Mouse (Mus musculus): Measurements from ENCODE around the gene Parp1. TPM values are rescaled to one million over a fixed set of nuclear protein-coding genes. Genes with fewer than 3 reads are reported as not detected.

The Parp1 gene
- total RNA-seq (2023) = 100 to 1,000 TPM; 284 to 292 TPM

DNA sequence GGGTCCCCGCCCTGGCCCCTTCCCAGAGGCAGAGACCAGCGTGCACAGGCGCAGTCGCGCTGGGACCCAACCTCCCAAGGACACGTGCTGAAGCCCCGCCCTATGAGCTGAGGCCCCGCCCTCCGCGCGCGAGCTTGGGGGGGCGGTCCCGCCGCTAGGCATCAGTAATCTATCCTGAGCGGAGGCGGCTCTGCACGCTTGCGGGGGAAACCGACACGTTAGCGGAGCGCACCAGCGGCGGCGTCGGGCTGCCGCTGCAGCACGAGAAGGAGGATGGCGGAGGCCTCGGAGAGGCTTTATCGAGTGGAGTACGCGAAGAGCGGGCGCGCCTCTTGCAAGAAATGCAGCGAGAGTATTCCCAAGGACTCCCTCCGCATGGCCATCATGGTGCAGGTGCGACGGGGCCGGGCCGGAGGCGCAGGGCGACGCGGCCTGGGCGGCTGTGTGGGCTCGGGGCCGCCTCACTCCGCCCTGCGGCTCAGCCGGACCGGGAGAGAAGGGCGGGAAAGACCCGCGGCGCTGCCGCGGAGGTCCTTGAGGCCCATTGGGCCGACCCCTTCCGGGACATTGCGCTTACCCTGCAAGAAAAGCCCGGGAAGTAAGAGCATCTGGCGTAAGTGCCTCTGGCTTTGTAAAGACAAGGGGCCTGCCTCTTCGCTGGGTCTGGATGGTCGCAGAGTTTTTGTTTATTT lies at the start of gene Parp1:
Gene Parp1 (plus strand): TSS at position 164 of the 692 bp plus-strand sequence.

DNA sequence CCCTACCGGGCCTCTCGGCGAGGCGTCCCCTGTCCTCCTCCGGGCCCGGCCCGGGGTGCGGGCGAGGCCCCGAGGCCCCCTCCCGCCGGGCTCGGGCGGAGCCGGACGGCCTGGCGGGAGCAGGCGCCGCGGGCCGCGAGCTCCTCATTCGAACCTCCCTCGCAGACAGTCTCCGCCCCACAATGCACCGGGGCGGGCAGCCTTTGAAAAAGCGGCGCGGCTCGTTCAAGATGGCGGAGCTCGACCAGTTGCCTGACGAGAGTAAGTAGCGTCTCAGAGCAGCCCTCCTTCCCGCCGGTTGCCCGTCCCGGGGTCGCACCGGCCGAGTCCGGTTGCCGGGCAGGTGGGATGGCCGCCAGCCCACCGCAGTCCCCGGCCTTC lies 72.4 kb downstream of the Parp1 start, which contains the start of gene Lin9:
Gene Lin9 (plus strand): TSS at position 14 of the 381 bp plus-strand sequence.

Other genes with a start within 250 kb of the Parp1 start
- gene Itpkb, start 238.4 kb upstream of the Parp1 start, total RNA-seq (2023) = 100 to 1,000 TPM; 122 to 125 TPM
- gene Stum, start 85.4 kb upstream of the Parp1 start, total RNA-seq (2023) = 1 to 10 TPM; 2.2 to 5.0 TPM
- gene Lin9, start 72.2 kb downstream of the Parp1 start, total RNA-seq (2023) = 10 to 100 TPM; 11.4 to 16.6 TPM
- gene Mixl1, start 128.1 kb downstream of the Parp1 start, total RNA-seq (2023) = not detected
- 10 to 100 TPM; 56.1 to 62.2 TPM for gene Acbd3, start 157.1 kb downstream of the Parp1 start, total RNA-seq (2023)
- 1,000 to 10,000 TPM; 1,921 to 2,078 TPM for gene H3f3a, start 245.0 kb downstream of the Parp1 start, total RNA-seq (2023)

Data from B cell, adult 67 days (primary cell).